Mouse (Mus musculus): ENCODE measurements around the gene Gm10681. TPM values are rescaled to one million over a fixed set of nuclear protein-coding genes. Genes with fewer than 3 reads are reported as not detected.
"Not testable (repeated sequence)": the region's sequence is repeated elsewhere in the genome, so short reads cannot be mapped to it uniquely, and the experiment has no call there.

The Gm10681 gene
- polyA plus RNA-seq, 1 experiment from 2014 or later: not detected

- H3K27me3 ChIP-seq (ENCODE audit: control insufficient read depth, insufficient read depth, low read length): no peaks in the 10 kb centered on the region
- no peaks in the 10 kb centered on the region for H3K4me1 ChIP-seq (ENCODE audit: control insufficient read depth, insufficient read depth, low read length)
- H3K27ac ChIP-seq (ENCODE audit: low read length): no peak overlapping the region
- H3K4me2 ChIP-seq (replicated peaks; ENCODE audit: low read depth, low read length): no peak overlapping the region
- no peak for ATAC-seq (ENCODE audit: insufficient number of reproducible peaks, insufficient read depth, low FRiP score, low read depth)
- H3K9ac ChIP-seq (replicated peaks; ENCODE audit: low read depth, low read length): no peak overlapping the region
- H3K9me3 ChIP-seq (ENCODE audit: control insufficient read depth, low read depth, low read length): no peaks in the 10 kb centered on the region
- no peak overlapping the region for H3K4me3 ChIP-seq (ENCODE audit: low read depth, low read length)
- H3K36me3 ChIP-seq (ENCODE audit: control insufficient read depth, insufficient read depth, low read length): no peaks in the 10 kb centered on the region
- WGBS: 66% methylated on average over 2 of the region's 2 CpGs
These were observed 886 bp downstream of the Gm10681 start for GRCm38 (mm10) chr3:98587721-98588120.

DNA sequence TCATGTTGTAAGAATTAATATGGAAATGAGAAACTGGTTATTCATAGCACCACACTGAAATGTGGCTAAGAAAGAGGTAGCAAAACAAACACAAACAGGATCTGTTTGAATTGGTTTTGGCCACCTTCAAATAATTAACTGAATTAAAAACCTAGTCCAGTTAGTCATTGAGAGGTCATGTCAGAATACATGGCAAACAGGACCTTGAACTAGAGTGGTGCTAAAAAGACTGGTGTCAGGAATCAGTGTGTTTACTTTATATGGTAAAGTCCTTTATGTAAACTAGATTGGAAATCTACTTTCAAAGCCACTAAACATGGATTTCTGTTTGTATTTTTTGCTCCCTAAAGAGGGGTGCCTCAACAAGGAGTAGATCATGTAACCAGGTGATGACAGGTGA lies 6.0 kb downstream of the Gm10681 start:
- H3K4me3 ChIP-seq (ENCODE audit: low read depth, low read length); H3K27me3 ChIP-seq (ENCODE audit: control insufficient read depth, insufficient read depth, low read length); ATAC-seq (ENCODE audit: insufficient number of reproducible peaks, insufficient read depth, low FRiP score, low read depth); H3K4me1 ChIP-seq (ENCODE audit: control insufficient read depth, insufficient read depth, low read length); H3K4me2 ChIP-seq (replicated peaks; ENCODE audit: low read depth, low read length); H3K27ac ChIP-seq (ENCODE audit: low read length); H3K9me3 ChIP-seq (ENCODE audit: control insufficient read depth, low read depth, low read length); H3K36me3 ChIP-seq (ENCODE audit: control insufficient read depth, insufficient read depth, low read length); H3K9ac ChIP-seq (replicated peaks; ENCODE audit: low read depth, low read length): not testable (repeated sequence)

- H3K27me3 ChIP-seq (ENCODE audit: control insufficient read depth, insufficient read depth, low read length); H3K4me2 ChIP-seq (replicated peaks; ENCODE audit: low read depth, low read length); H3K9ac ChIP-seq (replicated peaks; ENCODE audit: low read depth, low read length); H3K4me3 ChIP-seq (ENCODE audit: low read depth, low read length); H3K27ac ChIP-seq (ENCODE audit: low read length); H3K36me3 ChIP-seq (ENCODE audit: control insufficient read depth, insufficient read depth, low read length); H3K9me3 ChIP-seq (ENCODE audit: control insufficient read depth, low read depth, low read length); ATAC-seq (ENCODE audit: insufficient number of reproducible peaks, insufficient read depth, low FRiP score, low read depth); H3K4me1 ChIP-seq (ENCODE audit: control insufficient read depth, insufficient read depth, low read length): not testable (repeated sequence)
- WGBS: no CpG with 5 or more reads among the region's 1 CpGs
These were observed 6.4 kb downstream of the Gm10681 start for GRCm38 (mm10) chr3:98582202-98582601.

DNA sequence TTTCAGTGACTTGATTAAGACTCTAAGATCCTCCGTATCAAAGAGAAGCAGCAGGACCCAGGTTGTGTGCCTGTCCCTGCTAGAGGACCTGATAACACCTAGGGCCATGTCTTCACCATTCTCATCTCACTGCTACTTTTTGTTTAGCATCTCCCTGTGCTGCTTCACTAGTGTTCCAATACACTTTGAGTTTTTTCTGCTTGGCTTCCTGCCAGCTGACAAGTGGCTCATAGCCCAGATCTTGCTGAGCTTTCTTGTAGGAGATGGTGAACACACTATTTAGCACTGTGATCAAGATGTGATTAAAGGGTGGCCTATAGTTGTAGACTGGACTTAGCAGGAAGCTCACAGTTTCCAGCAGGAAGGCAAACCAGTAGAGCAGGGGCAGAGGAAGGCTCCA lies 7.6 kb downstream of the Gm10681 start:
- H3K27ac ChIP-seq (ENCODE audit: low read length); H3K9me3 ChIP-seq (ENCODE audit: control insufficient read depth, low read depth, low read length); H3K9ac ChIP-seq (replicated peaks; ENCODE audit: low read depth, low read length); ATAC-seq (ENCODE audit: insufficient number of reproducible peaks, insufficient read depth, low FRiP score, low read depth); H3K36me3 ChIP-seq (ENCODE audit: control insufficient read depth, insufficient read depth, low read length); H3K4me1 ChIP-seq (ENCODE audit: control insufficient read depth, insufficient read depth, low read length); H3K4me3 ChIP-seq (ENCODE audit: low read depth, low read length); H3K4me2 ChIP-seq (replicated peaks; ENCODE audit: low read depth, low read length); H3K27me3 ChIP-seq (ENCODE audit: control insufficient read depth, insufficient read depth, low read length): not testable (repeated sequence)
- WGBS: 100% methylated on average over 1 of the region's 1 CpGs

DNA sequence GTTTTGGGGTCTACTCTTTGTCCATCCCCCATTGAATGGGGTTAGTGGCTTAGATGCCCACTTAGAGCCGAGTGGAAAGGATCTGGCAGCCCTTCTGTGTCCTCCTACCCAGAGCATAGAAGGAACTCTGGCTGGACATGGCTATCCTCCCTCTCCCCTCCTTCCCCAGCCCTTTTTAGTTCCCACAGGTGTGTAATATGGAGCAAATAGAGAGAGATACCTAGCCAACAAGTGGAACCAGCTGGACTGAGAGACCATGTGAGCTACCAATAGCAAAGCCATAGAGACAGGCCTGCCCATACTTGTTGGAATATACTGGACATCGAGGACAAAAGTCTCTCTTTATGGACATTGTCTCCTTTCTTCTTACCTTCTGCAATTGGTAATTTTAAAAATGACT lies 20.9 kb downstream of the Gm10681 start:
- H3K4me3 ChIP-seq (ENCODE audit: low read depth, low read length); ATAC-seq (ENCODE audit: insufficient number of reproducible peaks, insufficient read depth, low FRiP score, low read depth); H3K9ac ChIP-seq (replicated peaks; ENCODE audit: low read depth, low read length); H3K4me1 ChIP-seq (ENCODE audit: control insufficient read depth, insufficient read depth, low read length); H3K27me3 ChIP-seq (ENCODE audit: control insufficient read depth, insufficient read depth, low read length); H3K36me3 ChIP-seq (ENCODE audit: control insufficient read depth, insufficient read depth, low read length); H3K27ac ChIP-seq (ENCODE audit: low read length); H3K4me2 ChIP-seq (replicated peaks; ENCODE audit: low read depth, low read length); H3K9me3 ChIP-seq (ENCODE audit: control insufficient read depth, low read depth, low read length): not testable (repeated sequence)
- WGBS: 76% methylated on average over 2 of the region's 2 CpGs

DNA sequence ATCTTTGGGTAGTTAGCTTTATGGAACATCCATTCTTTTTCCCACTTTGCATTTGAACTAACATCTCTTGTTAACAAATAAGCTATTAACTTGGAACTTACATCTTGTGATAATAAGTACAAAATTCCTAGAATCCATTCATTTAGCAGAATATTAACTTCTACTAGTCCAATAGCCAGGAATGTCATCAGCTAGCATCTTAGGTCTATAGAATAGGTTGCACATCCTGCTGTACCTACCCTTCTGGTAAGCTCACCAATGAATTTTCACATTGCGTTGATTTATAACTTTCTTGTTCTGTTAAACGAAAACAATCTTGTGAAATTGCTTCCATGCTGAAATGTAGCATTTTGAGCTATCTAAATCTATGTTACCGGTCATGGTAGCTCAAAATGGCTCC lies 23.7 kb downstream of the Gm10681 start:
- WGBS: no CpG with 5 or more reads among the region's 3 CpGs
- not testable (repeated sequence) for H3K4me1 ChIP-seq (ENCODE audit: control insufficient read depth, insufficient read depth, low read length); H3K27me3 ChIP-seq (ENCODE audit: control insufficient read depth, insufficient read depth, low read length); H3K4me2 ChIP-seq (replicated peaks; ENCODE audit: low read depth, low read length); H3K36me3 ChIP-seq (ENCODE audit: control insufficient read depth, insufficient read depth, low read length); ATAC-seq (ENCODE audit: insufficient number of reproducible peaks, insufficient read depth, low FRiP score, low read depth); H3K9ac ChIP-seq (replicated peaks; ENCODE audit: low read depth, low read length); H3K9me3 ChIP-seq (ENCODE audit: control insufficient read depth, low read depth, low read length); H3K27ac ChIP-seq (ENCODE audit: low read length); H3K4me3 ChIP-seq (ENCODE audit: low read depth, low read length)

DNA sequence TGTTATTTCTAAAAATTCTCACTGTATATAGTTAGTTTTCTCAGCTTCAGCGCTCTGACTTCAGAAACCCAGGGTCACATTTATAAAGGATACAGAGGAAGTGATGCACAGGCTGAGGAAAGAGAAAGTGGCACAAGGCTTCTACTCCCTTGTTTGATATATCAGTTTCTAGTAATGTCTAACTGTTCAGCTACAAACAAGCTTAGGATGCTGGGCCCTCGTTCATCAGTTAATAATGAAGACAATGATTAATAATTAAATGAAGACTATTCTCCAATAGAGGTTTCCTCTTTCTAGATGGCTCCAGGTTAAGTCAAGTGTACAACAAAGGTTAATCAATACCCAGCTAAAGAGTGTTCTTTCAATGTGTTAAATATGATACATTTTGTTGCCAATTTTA lies 24.8 kb downstream of the Gm10681 start:
- H3K4me3 ChIP-seq (ENCODE audit: low read depth, low read length); H3K4me1 ChIP-seq (ENCODE audit: control insufficient read depth, insufficient read depth, low read length): not testable (repeated sequence)

GRCm38 (mm10) chr3:98560711-98561110 lies 27.9 kb downstream of the Gm10681 start:
- H3K27me3 ChIP-seq (ENCODE audit: control insufficient read depth, insufficient read depth, low read length); ATAC-seq (ENCODE audit: insufficient number of reproducible peaks, insufficient read depth, low FRiP score, low read depth): not testable (repeated sequence)
- no CpG with 5 or more reads among the region's 5 CpGs for WGBS

More for the DNA sequence above, 24.8 kb downstream of the Gm10681 start:
- H3K27ac ChIP-seq (ENCODE audit: low read length); H3K27me3 ChIP-seq (ENCODE audit: control insufficient read depth, insufficient read depth, low read length); ATAC-seq (ENCODE audit: insufficient number of reproducible peaks, insufficient read depth, low FRiP score, low read depth); H3K4me2 ChIP-seq (replicated peaks; ENCODE audit: low read depth, low read length); H3K9ac ChIP-seq (replicated peaks; ENCODE audit: low read depth, low read length); H3K36me3 ChIP-seq (ENCODE audit: control insufficient read depth, insufficient read depth, low read length); H3K9me3 ChIP-seq (ENCODE audit: control insufficient read depth, low read depth, low read length): not testable (repeated sequence)
- WGBS: no CpG with 5 or more reads among the region's 2 CpGs

DNA sequence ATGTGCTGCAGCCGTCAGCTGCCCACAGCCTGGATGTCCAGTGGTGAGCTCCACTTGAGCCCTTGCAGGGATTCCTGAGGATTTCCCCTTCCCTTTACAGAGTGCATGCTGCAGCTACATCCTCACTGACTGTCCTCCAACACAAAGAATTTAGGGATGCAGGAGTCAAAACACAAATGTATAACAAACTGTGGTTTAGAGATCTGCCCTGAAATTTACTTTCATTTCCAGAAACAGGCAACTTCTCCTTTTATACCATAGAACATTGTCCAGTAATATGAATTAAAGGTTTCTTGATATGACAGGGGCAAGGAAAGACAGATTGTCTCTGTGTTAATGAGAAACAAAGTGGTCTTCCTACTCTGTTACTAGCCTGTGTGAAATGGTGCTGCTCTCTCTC lies 37.8 kb downstream of the Gm10681 start:
- H3K27ac ChIP-seq (ENCODE audit: low read length); H3K36me3 ChIP-seq (ENCODE audit: control insufficient read depth, insufficient read depth, low read length); H3K4me3 ChIP-seq (ENCODE audit: low read depth, low read length); H3K4me1 ChIP-seq (ENCODE audit: control insufficient read depth, insufficient read depth, low read length); H3K4me2 ChIP-seq (replicated peaks; ENCODE audit: low read depth, low read length); ATAC-seq (ENCODE audit: insufficient number of reproducible peaks, insufficient read depth, low FRiP score, low read depth); H3K27me3 ChIP-seq (ENCODE audit: control insufficient read depth, insufficient read depth, low read length); H3K9ac ChIP-seq (replicated peaks; ENCODE audit: low read depth, low read length); H3K9me3 ChIP-seq (ENCODE audit: control insufficient read depth, low read depth, low read length): not testable (repeated sequence)
- no CpG with 5 or more reads among the region's 1 CpGs for WGBS

More at GRCm38 (mm10) chr3:98560711-98561110, 27.9 kb downstream of the Gm10681 start:
- not testable (repeated sequence) for H3K27ac ChIP-seq (ENCODE audit: low read length); H3K4me2 ChIP-seq (replicated peaks; ENCODE audit: low read depth, low read length); H3K4me1 ChIP-seq (ENCODE audit: control insufficient read depth, insufficient read depth, low read length); H3K9me3 ChIP-seq (ENCODE audit: control insufficient read depth, low read depth, low read length); H3K36me3 ChIP-seq (ENCODE audit: control insufficient read depth, insufficient read depth, low read length); H3K9ac ChIP-seq (replicated peaks; ENCODE audit: low read depth, low read length); H3K4me3 ChIP-seq (ENCODE audit: low read depth, low read length)
